Mouse (Mus musculus): Measurements from ENCODE around the gene Cxcl13. TPM values are rescaled to one million over a fixed set of nuclear protein-coding genes. Genes with fewer than 3 reads are reported as not detected.

The Cxcl13 gene
- polyA plus RNA-seq, 1 experiment from 2014 or later: 0.86 TPM

DNA sequence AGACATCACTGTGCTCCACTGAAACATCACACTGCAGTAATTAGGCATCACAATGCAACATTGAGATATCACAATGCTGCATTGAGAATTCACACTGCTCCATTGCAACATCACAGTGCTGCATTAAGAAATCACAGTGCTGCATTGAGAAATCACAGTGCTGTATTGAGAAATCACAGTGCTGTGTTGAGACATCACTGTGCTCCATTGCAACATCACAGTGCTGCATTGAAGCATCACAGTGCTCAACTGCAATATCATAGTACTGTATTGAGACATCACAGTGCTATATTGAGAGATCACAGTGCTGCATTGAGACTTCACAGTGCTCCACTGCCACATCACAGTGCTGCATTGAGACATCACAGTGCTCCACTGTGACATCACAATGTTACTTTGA is 46.6 kb downstream of the Cxcl13 start:
- no peak overlapping the region for H3K9ac ChIP-seq (ENCODE audit: low read depth, low read length)
- no peak for ATAC-seq (replicated peaks; ENCODE audit: insufficient number of reproducible peaks, low FRiP score, low TSS enrichment)
- no peak overlapping the region for H3K4me3 ChIP-seq (ENCODE audit: low read depth, low read length)
- no peaks in the 10 kb centered on the region for H3K27me3 ChIP-seq (ENCODE audit: control insufficient read depth, insufficient read depth, low read length)
- no peaks in the 10 kb centered on the region for H3K9me3 ChIP-seq (replicated peaks; ENCODE audit: control insufficient read depth, low read length)
- H3K4me1 ChIP-seq (ENCODE audit: control insufficient read depth, insufficient read depth, low read length): no peaks in the 10 kb centered on the region
- H3K4me2 ChIP-seq: no peak overlapping the region
- H3K36me3 ChIP-seq (ENCODE audit: control insufficient read depth, insufficient read depth, low read length): no peaks in the 10 kb centered on the region
- H3K27ac ChIP-seq (ENCODE audit: low read depth, low read length): no peak overlapping the region

DNA sequence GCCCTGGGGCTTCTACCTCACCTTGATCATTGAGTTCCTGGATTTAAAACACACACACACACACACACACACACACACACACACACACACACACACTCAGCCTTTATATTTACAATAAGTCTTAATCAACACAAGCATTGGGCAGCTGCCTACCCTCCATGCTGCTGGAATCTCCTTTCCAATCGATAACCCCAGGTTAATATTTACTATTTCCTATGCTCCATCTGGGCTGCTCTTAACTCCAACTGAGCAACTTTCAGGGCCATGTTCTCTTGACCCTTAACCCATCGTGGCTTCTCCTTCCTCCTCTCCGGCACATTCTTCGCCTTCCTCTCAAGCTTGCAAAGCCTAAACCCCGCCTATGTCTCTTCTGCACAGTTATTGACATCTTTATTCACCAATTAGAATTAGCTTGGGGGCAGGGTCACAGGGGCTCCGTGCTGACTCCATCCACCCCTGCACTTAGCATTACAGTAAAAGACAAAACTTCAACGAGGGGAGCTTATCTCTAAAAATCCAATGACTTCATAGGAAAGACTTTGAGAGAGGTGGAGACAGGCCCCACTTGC is 51.6 kb downstream of the Cxcl13 start:
- no peaks in the 10 kb centered on the region for H3K9me3 ChIP-seq (replicated peaks; ENCODE audit: control insufficient read depth, low read length)
- ATAC-seq (replicated peaks; ENCODE audit: insufficient number of reproducible peaks, low FRiP score, low TSS enrichment): no peak
- no peaks in the 10 kb centered on the region for H3K4me1 ChIP-seq (ENCODE audit: control insufficient read depth, insufficient read depth, low read length)
- no peaks in the 10 kb centered on the region for H3K27me3 ChIP-seq (ENCODE audit: control insufficient read depth, insufficient read depth, low read length)
- no peak overlapping the region for H3K9ac ChIP-seq (ENCODE audit: low read depth, low read length)
- no peaks in the 10 kb centered on the region for H3K36me3 ChIP-seq (ENCODE audit: control insufficient read depth, insufficient read depth, low read length)
- H3K4me2 ChIP-seq: no peak overlapping the region
- H3K4me3 ChIP-seq (ENCODE audit: low read depth, low read length): no peak overlapping the region
- no peak overlapping the region for H3K27ac ChIP-seq (ENCODE audit: low read depth, low read length)
- 60% methylated on average over 7 of the region's 7 CpGs for WGBS (ENCODE audit: insufficient replicate concordance)

DNA sequence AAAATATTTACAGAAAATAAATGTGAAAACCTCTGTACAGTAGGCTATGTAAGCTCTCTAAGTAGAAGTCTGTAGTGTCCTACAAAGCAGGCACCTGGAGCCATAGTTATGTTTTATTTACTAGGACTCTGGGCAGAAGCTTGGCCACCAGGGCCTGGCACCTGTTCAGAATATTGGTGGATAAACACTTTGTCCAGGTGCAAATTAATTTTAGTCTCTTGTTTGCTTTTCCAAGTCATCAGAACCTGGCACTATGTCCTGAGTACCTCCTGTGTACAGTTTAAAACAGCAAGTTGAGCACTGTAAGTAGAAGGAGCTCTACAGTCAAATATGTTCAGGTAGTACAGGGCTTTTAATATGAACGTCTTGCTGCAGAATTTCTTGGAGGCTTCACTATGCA is 52.3 kb downstream of the Cxcl13 start:
- H3K4me3 ChIP-seq (ENCODE audit: low read depth, low read length): no peak overlapping the region
- no peak overlapping the region for H3K27ac ChIP-seq (ENCODE audit: low read depth, low read length)
- H3K9ac ChIP-seq (ENCODE audit: low read depth, low read length): no peak overlapping the region
- WGBS (ENCODE audit: insufficient replicate concordance): 68% methylated on average over 1 of the region's 1 CpGs
- H3K9me3 ChIP-seq (replicated peaks; ENCODE audit: control insufficient read depth, low read length): no peaks in the 10 kb centered on the region
- no peaks in the 10 kb centered on the region for H3K4me1 ChIP-seq (ENCODE audit: control insufficient read depth, insufficient read depth, low read length)
- no peak overlapping the region for H3K4me2 ChIP-seq
- H3K27me3 ChIP-seq (ENCODE audit: control insufficient read depth, insufficient read depth, low read length): no peaks in the 10 kb centered on the region
- H3K36me3 ChIP-seq (ENCODE audit: control insufficient read depth, insufficient read depth, low read length): no peaks in the 10 kb centered on the region
- ATAC-seq (replicated peaks; ENCODE audit: insufficient number of reproducible peaks, low FRiP score, low TSS enrichment): no peak

Other genes with a start within 250 kb of the Cxcl13 start
- not detected in 2 replicates for gene Gm7978, start 220.8 kb upstream of the Cxcl13 start, polyA plus RNA-seq (2014; fragmentation: Nextera tagmentation; extraction: Ambion mirVana)
- gene Gm7982, start 214.9 kb upstream of the Cxcl13 start, polyA plus RNA-seq (2014; fragmentation: Nextera tagmentation; extraction: Ambion mirVana): not detected in 2 replicates
- gene E330014E10Rik, start 181.0 kb upstream of the Cxcl13 start, polyA plus RNA-seq (2014; fragmentation: Nextera tagmentation; extraction: Ambion mirVana): not detected in 2 replicates
- gene Cnot6l, start 207.2 kb downstream of the Cxcl13 start, polyA plus RNA-seq (2014; fragmentation: Nextera tagmentation; extraction: Ambion mirVana): 11.3 and 13.2 TPM in 2 replicates